Mouse (Mus musculus) megakaryocyte, embryonic 14.5 days (primary cell): Measurements from ENCODE around the gene Dennd2c.

Experiments used
- FLI1 ChIP-seq: IDR thresholded peaks from 2 replicates; pipeline ENCODE4 v1.6.1; 2012; ENCODE audit warnings: low read length, inconsistent platforms, mixed read lengths
- GATA1 ChIP-seq: IDR thresholded peaks from 3 replicates; pipeline ENCODE4 v1.6.1; 2012; ENCODE audit warnings: mixed read lengths, low read length, inconsistent platforms, borderline replicate concordance

DNA sequence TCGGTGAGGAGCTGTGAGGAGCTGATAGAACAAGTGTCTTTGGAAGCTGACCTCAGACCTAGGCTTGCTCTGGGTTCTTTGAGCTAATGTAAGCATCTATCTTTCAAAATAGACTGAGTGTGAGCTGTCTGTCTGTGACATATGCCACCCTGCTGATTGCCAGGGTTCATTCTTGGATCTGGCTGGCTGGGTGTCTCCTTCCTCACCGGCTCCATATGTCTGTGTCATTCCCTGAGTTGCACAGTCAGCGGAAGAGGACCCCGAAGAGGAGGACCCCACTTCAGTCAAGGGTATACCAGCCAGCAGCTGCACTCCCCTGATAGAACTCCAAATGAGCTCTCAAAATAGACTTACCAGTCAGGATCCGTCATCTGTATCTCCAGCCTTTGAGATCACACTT, 19.6 kb upstream of the Dennd2c start:
- TF ChIP-seq GATA1 (no peak), FLI1 (no peak)
